Mouse (Mus musculus) bone marrow macrophage, adult 2 months (primary cell): Measurements from ENCODE around the gene Glt8d2.

Experiments
- CTCF ChIP-seq: IDR thresholded peaks from 2 replicates; pipeline ENCODE4 v1.5.1; 2012; ENCODE audit warnings: low read depth, mild to moderate bottlenecking, low read length, moderate library complexity
- POLR2A ChIP-seq: IDR thresholded peaks from 2 replicates; pipeline ENCODE4 v1.6.1; 2012; ENCODE audit warnings: mild to moderate bottlenecking, low read depth, low read length, borderline replicate concordance

GRCm38 (mm10) chr10:82622235-82622634 is 68.2 kb downstream of the Glt8d2 start:
- TF ChIP-seq CTCF (no peak), POLR2A (no peak)
